Mouse (Mus musculus): ENCODE measurements around the gene Tldc2.

GRCm38 (mm10) chr2:157137959-157138731, 51.3 kb downstream of the Tldc2 start:
- TF ChIP-seq TCF12 (IDR thresholded peaks at IDR 0.05; ENCODE audit: insufficient read depth, poor library complexity, severe bottlenecking) = no peak
- TF ChIP-seq POLR2A (IDR thresholded peaks at IDR 0.05; ENCODE audit: insufficient read length, low read depth) = no peak
- TF ChIP-seq E2F4 (IDR thresholded peaks at IDR 0.05; ENCODE audit: insufficient read depth) = no peak
- no peak for TF ChIP-seq MAX (IDR thresholded peaks at IDR 0.05; ENCODE audit: low read depth)
- no peak for TF ChIP-seq USF1 (IDR thresholded peaks at IDR 0.05; ENCODE audit: low read depth)
- TF ChIP-seq MYOG (IDR thresholded peaks at IDR 0.05; ENCODE audit: control insufficient read depth in 1 of 3, insufficient read depth in 1 of 3, insufficient read length in 2 of 3, low read depth in 2 of 3) = no peak
- no peak for TF ChIP-seq REST (IDR thresholded peaks at IDR 0.05; ENCODE audit: insufficient read depth, insufficient read length)
- TF ChIP-seq POLR2AphosphoS2 (IDR thresholded peaks at IDR 0.05; ENCODE audit: insufficient read length, low read depth) = no peak
